Mouse (Mus musculus) ovary, postnatal 10 days (tissue): Measurements from ENCODE around the gene Tns4.

Experiments
- DNase-seq: peaks from one replicate; pipeline ENCODE4 v3.0.0; 2022; ENCODE audit warnings: low spot score

The Tns4 gene

DNA sequence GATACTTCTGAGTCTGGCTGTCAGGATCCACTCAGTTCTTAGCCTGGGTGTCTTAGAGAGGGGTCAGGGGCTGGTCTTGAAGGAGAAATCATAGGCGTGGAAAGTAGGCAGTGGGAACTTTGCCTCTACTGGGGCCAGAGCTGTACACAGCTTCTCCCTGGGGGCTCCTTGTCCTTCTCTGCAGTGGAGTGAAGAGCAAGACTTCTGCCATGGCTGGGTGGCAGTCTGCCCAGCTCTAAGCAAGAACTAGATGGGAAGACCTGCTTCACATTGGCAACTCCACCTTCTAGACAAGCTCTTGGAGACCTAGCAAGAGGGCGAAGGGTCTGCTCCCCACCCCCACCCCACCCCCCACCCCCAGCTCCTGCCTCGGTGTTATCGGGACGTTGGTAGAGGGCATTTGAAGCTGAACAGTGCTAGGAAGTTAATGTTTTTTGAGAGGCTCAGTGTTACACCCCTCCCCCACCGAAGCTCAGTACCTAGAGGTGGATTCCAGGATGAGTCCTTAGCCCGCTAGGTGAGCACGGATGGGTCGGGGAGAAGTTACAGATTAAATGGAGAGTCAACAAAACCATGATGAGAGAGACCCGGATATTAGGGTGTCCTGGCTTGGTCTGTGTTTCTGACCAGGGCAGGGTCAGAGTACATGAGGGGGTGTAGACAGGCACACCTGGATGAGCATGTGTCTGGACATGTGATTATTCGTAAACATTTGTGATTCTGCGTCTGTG is 43.8 kb downstream of the Tns4 start:
- DNase-seq, result no peak

GRCm38 (mm10) chr11:99044306-99044705 is 44.8 kb downstream of the Tns4 start:
- no peak for DNase-seq

DNA sequence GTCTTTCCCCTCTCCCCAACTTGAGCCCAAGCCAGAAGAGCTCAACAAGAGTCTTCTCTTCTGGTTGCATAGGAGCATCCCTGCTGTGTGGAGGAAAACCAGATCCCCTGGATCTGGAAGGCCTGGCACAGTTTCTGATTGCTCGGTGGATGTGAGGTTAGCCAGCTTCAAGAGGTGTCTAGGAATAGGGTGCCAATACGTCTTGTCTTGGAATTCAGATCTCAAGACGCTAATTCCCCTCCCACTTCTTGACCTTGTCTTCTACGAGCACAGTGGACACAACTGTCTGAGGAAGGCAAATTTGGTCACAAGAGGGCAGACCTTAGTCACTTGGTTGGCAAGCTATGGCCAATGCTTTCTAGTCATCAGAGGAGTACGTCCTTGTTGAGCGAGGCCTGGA is 45.5 kb downstream of the Tns4 start:
- no peak for DNase-seq

GRCm38 (mm10) chr11:99042834-99043431 is 46.2 kb downstream of the Tns4 start:
- DNase-seq, result no peak

- no peak for DNase-seq
Measured at GRCm38 (mm10) chr11:99041841-99042780, 47.0 kb downstream of the Tns4 start.

GRCm38 (mm10) chr11:99041051-99041729 is 47.9 kb downstream of the Tns4 start, which contains the start of gene Igfbp4:
TSS of gene Igfbp4 (plus strand) at chr11:99041244.
- DNase-seq, result peak; percentile 70

DNA sequence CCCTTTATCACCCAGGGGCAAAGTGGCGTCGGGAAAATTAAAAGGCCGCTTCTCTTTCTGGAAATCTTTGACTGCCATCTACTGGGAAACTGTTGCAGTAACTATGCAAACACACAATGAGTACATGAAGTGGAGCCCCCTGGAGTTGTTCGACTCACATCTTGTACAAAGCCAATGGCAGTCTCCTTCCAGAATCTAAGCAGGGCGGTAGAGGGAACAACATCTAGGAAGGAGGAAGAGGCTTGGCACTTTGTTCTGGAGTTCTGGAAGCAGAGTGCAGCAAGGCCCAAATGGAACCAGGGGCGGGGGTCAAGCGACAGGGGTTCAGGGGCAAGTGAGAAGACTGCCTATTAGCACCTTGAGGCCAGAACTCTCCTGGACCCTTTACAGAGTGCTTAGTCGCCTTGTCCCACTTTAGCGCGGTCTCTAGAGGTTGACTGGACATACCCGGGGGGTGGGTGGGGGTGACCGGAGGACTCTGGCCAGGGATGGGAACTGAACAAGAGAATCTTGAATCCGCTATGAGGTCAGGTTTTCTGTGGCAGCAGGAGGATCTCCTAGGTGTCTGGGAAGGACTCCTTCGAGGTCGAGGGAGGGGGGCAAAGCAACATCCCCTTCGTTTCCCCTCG is 48.6 kb downstream of the Tns4 start:
- DNase-seq, result no peak

- DNase-seq, result peak; percentile 61
Measured at GRCm38 (mm10) chr11:99039782-99040181, 49.3 kb downstream of the Tns4 start.

GRCm38 (mm10) chr11:99036254-99036653 is 52.9 kb downstream of the Tns4 start:
- no peak for DNase-seq

DNA sequence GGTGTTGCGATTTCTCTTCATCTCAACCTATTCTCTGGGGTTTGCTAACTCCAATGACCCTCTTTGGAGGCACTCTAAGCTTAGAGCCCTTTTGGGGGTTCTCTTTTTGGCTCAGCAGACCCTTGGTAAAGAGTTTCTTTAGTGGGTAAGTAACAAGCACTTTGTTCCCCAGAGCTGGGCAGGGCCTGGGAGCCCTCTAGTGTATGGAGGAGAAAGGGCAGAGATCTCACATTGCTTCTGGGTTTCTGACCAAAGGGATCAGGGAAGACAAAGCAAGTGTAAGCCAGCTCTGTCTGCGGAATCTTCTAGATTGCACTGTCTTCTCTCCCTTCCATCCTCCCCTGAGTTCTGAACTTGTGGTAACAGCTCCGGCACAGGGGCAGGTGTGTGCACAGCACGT is 53.8 kb downstream of the Tns4 start:
- DNase-seq, result no peak

DNA sequence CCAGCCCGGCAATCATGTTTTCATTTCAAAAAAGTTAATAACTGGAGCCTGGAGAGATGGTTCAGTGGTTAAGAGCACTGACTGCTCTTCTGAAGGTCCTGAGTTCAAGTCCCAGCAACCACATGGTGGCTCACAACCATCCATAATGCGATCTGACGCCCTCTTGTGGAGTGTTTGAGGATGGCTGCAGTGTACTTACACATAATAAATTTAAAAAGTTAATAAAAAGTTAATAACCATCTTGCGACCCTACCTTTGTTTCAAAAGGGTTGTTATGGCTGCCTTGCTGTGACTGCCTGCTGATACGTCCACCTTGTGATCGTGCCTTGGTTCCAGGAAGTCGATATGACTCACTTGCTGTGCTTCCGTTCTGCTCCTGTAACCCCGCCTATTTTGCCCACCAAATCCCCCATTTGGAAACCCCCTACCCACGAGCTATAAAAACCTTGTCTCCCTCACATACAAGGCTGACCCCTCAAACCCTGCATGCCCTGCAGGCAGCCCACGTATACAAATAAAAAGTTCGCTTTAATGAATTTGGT is 62.1 kb downstream of the Tns4 start:
- no peak for DNase-seq

GRCm38 (mm10) chr11:99025878-99026277 is 63.2 kb downstream of the Tns4 start:
- no peak for DNase-seq

GRCm38 (mm10) chr11:99024468-99025134 is 64.5 kb downstream of the Tns4 start:
- no peak for DNase-seq

DNA sequence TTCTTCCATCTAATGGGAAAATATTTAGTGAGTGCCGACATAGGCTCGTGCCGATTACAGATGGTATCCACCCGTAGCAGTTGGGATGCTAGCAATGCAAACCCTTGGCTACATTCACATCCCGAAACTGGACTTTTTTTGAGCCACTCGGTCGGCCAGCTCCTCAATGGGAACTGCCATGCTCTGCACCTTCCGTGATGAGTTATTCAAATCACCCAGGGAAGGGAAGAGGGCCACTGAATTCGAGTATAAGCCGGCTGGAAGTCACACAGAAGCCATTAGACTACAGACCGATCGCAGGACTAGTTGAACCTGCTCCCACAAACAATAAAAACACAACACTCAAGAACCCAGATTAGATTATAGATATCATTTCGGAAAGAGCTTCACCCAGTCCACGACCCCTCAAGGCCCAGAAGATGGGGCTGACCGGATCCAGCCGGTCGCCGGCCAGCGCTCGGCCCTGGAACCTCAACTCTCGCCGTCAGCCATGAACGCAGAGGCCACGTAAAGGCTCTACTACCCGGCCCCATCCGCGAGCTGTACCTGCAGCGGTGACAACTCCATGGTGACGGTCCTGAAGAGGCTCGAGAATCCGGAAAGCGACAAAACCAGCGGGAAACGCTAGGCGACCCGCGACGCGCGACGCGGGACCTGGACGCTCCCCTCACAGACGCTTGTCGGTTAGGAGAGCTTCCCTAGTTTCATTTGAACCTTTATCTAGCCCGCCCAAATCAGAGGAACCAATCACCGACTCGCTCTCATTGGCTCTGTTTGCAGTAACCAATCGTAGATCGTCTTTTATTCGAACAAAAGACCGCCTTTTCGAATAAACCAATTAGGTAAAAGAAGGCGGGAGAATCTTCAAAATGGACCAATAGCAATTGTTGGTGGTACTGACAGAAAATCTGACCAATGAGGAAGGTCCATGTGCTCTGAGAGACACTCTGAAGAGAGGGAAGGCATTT is 65.3 kb downstream of the Tns4 start, which contains the start of gene Top2a:
Gene Top2a (minus strand): TSS at position 690 of the 968 bp plus-strand sequence.
- peak; percentile 98 for DNase-seq

DNA sequence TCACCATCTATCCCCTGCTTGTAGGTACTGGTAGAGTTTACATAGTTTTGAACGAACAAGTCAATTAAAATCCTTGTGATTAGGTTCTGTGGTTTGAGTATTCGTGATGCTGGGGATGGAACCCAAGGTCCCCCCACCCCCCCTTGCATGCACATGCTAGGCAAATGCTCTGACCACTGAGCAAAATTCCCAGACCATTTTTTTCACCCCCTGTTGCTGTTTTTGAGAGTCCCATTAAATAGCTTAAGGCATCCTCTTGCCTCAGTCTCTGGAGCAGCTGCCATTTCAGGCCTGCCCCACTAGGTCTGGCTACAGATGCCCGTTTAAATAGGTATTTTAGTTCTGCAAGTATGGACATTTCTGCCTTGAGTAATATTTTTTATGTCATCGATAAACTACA is 66.0 kb downstream of the Tns4 start:
- no peak for DNase-seq

DNA sequence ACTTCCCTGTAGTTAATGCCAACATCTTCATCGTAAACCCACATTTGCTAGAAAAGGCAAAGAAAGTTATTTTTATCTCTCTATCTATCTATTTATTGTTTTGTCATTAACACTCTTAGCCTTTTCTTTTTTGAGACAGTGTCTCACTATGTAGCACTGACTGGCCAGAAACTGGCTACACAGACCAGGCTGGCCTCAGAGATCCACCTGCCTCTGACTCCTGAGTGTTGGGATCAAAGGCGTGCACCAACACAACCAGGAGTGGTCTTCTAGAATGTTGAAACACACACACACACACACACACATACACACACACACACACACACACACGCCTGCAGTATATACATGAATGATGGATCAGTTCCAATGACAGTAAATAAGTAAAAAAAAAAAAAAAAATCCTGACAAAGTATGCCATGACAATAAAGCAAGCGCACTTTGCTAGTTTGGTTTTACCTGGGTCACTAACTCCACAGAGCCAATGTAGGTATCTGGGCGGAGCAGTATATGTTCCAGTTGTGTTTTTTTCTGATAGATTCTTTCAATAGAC is 66.6 kb downstream of the Tns4 start:
- DNase-seq, result no peak

GRCm38 (mm10) chr11:99019844-99020243 is 69.3 kb downstream of the Tns4 start:
- no peak for DNase-seq
